Mouse (Mus musculus): ENCODE results near the gene Clcc1.
"Not testable (repeated sequence)": the region's sequence is repeated elsewhere in the genome, so short reads cannot be mapped to it uniquely, and the experiment has no call there.

Clcc1 gene

DNA sequence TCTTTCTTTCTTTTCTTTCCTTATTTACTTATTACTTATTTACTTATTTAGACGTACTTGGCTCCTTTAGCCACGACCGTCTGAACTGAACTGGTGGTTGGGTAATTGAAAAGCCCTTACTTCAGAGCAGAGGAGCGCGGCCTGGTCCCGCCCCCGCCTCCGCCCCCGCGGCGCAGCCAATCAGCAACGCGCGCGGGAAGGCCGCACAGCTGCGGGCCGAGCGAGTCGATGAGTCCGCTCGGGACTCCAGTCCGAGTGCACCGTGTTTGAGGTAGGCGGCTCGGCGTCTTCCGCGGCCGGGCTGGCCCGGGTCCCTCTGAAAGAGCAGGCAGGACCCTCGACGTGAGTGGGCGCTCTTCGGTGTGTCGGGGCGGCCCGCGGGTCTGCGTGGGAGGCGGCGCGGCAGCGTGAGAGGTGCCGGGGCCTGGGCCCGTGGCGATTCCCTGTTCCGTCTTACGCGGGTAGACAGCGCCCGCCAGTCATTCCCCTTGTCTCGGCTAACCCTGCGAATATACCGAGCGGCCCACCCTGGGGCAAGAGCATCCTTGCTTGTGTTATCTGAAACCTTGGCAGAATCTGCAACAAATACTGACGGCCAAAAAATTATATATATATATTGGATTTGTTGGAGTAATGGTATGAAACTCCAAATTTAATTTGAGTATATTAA, at the start of gene Clcc1:
TSS of gene Clcc1 (plus strand) at position 204 of the 670 bp plus-strand sequence.
- DNase-seq (ENCODE audit: inconsistent age in 2 of 2, low spot score in 1 of 2), result peak; percentile 96 to 98

DNA sequence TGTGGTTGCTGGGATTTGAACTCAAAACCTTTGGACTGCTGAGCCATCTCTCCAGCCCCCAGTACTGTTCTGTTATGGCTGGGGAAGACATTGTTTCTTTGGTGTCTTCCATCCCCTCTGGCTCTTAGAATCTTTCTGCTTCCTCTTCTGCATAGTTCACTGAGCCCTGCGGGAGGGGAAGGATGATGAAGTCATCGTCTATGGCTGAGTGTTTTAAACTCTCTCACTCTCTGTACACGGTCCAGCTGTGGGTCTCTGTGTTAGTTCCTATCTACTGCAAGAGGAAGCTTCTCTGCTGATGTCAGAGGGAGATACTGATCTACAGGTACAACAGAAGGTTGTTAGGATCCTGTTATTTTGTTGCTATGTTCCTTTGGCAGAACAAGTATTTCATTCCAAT, 44.8 kb upstream of the Clcc1 start:
- no peak for DNase-seq (ENCODE audit: inconsistent age in 2 of 2, low spot score in 1 of 2)

GRCm38 (mm10) chr3:108634761-108635160, 19.0 kb upstream of the Clcc1 start:
- no peak for DNase-seq (ENCODE audit: inconsistent age in 2 of 2, low spot score in 1 of 2)

GRCm38 (mm10) chr3:108639412-108639811, 14.3 kb upstream of the Clcc1 start:
- no peak for DNase-seq (ENCODE audit: inconsistent age in 2 of 2, low spot score in 1 of 2)

GRCm38 (mm10) chr3:108640998-108641397, 12.7 kb upstream of the Clcc1 start:
- DNase-seq (ENCODE audit: inconsistent age in 2 of 2, low spot score in 1 of 2), result peak; percentile 21 to 30

- DNase-seq (ENCODE audit: inconsistent age in 2 of 2, low spot score in 1 of 2), result no peak
Measured at GRCm38 (mm10) chr3:108644856-108645255, 8.9 kb upstream of the Clcc1 start.

- no peak for DNase-seq (ENCODE audit: inconsistent age in 2 of 2, low spot score in 1 of 2)
Measured at GRCm38 (mm10) chr3:108646036-108646435, 7.7 kb upstream of the Clcc1 start.

GRCm38 (mm10) chr3:108647681-108648080, 6.0 kb upstream of the Clcc1 start:
- not testable (repeated sequence) for DNase-seq (ENCODE audit: inconsistent age in 2 of 2, low spot score in 1 of 2)

- DNase-seq (ENCODE audit: inconsistent age in 2 of 2, low spot score in 1 of 2), result no peak
Measured at GRCm38 (mm10) chr3:108652866-108653642, 659 bp upstream of the Clcc1 start.

DNA sequence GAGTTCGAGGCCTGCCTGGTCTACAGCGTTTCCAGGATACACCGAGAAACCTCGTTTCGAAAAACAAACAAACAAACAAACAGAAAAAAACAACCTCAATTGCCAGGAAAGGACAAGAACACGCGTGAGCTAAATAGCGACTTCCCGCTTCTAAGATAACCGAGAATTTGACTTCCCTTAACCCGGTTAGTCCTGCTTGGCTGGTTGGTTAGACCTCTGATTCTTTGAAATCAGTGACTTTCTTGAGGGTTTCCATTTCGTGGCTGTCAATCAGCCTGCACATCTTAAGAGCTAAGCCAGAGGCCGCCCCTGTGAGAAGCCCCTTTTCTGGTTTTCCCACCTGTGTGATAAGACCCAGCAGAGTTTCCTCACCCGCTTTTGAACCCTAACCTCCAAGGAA, 853 bp downstream of the Clcc1 start:
- DNase-seq (ENCODE audit: inconsistent age in 2 of 2, low spot score in 1 of 2), result no peak

GRCm38 (mm10) chr3:108655486-108655885, 1.8 kb downstream of the Clcc1 start:
- no peak for DNase-seq (ENCODE audit: inconsistent age in 2 of 2, low spot score in 1 of 2)

- no peak for DNase-seq (ENCODE audit: inconsistent age in 2 of 2, low spot score in 1 of 2)
Measured at GRCm38 (mm10) chr3:108658612-108659011, 4.9 kb downstream of the Clcc1 start.

GRCm38 (mm10) chr3:108660941-108661340, 7.2 kb downstream of the Clcc1 start:
- no peak for DNase-seq (ENCODE audit: inconsistent age in 2 of 2, low spot score in 1 of 2)

DNA sequence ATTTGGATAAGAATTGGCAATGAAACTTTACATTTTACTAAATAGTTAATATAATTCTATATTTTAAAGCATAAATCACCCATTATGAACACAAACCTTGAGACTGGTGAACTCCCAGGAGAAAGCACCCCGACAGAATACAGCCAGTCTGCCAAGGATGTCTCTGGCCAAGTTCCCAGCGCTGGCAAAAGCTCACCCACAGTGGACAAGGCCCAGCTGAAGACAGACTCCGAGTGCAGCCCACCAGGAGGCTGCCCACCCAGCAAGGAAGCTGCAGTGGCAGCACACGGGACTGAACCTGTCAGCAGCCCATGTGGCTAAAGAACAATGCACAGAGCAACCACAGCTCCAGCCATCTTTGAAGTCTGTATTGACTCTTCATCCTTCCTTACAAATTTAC, 22.9 kb downstream of the Clcc1 start:
- DNase-seq (ENCODE audit: inconsistent age in 2 of 2, low spot score in 1 of 2), result peak in 1 of 2 experiments; percentile 23

DNA sequence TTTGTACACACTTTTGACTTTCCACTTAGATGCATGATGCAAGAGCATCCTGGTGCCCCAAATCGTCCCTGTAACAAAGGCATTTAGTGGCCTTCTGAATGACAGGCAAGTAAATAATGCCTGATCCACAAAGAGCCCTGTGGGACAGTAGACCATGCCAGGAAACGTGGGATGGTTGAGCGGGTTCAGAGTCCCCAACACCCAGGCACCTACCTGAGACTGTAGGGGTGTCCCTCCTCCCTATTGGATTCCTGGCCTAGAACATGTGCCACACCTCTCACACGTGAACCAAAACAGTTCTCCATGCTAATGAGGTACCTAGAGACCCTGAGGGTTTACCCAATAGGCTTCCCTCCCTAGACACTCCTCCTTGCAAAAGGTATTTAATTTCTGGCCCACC, 27.3 kb downstream of the Clcc1 start:
- no peak for DNase-seq (ENCODE audit: inconsistent age in 2 of 2, low spot score in 1 of 2)

GRCm38 (mm10) chr3:108683597-108683996, 29.9 kb downstream of the Clcc1 start:
- DNase-seq (ENCODE audit: inconsistent age in 2 of 2, low spot score in 1 of 2), result not testable (repeated sequence)

DNA sequence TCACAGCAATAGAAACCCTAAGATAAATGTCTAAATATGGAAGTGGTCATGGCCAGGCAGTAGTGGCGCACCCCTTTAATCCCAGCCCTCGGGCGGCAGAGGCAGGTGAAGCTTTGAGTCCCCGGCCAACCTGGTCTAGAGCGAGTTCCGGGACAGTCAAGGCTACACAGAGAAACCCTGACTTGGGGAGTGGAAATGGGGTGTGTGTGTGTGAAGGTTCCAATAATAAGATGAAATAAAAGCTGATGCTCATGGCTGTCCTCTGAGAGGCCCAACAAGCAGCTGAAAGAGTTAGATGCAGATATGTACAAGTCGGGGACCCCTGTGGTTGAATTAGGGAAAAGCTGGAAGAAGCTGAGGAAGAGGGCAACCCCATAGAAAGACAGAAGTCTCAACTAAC, 32.0 kb downstream of the Clcc1 start:
- no peak for DNase-seq (ENCODE audit: inconsistent age in 2 of 2, low spot score in 1 of 2)

DNA sequence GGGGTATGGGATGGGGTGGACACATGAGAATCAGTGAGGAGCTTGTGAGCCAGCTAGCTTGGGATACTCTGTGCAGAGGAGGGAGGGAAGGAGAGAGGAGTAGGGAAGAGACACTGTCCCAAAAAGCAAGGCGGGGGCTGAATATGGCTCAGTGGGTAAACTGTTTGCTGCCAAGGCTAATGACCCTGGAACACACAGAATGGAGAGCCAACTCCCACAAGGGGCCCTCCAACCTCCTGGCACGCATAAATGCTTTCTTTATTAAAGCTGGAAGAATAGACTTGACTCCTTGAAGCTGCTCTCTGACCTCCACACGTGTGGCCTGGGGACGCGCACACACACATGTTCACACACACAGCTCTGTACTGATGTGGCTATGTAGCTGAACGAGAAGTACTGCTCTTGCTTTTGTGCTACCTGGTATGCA, 35.3 kb downstream of the Clcc1 start:
- DNase-seq (ENCODE audit: inconsistent age in 2 of 2, low spot score in 1 of 2), result no peak

- peak in 1 of 2 experiments; percentile 14 for DNase-seq (ENCODE audit: inconsistent age in 2 of 2, low spot score in 1 of 2)
Measured at GRCm38 (mm10) chr3:108689446-108689845, 35.7 kb downstream of the Clcc1 start.

GRCm38 (mm10) chr3:108689979-108690378, 36.3 kb downstream of the Clcc1 start:
- DNase-seq (ENCODE audit: inconsistent age in 2 of 2, low spot score in 1 of 2), result peak; percentile 18 to 52

- DNase-seq (ENCODE audit: inconsistent age in 2 of 2, low spot score in 1 of 2), result no peak
Measured at GRCm38 (mm10) chr3:108694321-108694720, 40.6 kb downstream of the Clcc1 start.

- no peak for DNase-seq (ENCODE audit: inconsistent age in 2 of 2, low spot score in 1 of 2)
Measured at GRCm38 (mm10) chr3:108698662-108699061, 44.9 kb downstream of the Clcc1 start.
